Mouse (Mus musculus) thymus, postnatal 0 days (tissue): ENCODE results near the gene Sumf2. TPM values are rescaled to one million over a fixed set of nuclear protein-coding genes. Genes with fewer than 3 reads are reported as not detected.

Experiments
- DNase-seq: peaks from one replicate; pipeline ENCODE4 v3.0.0-alpha.2; 2015; ENCODE audit warnings: low spot score
- polyA plus RNA-seq: library from polyadenylated mRNA; unstranded; fragments of >200 nt; fragmentation: Nextera tagmentation; extraction: Ambion mirVana; gene quantifications from 2 replicates; pipeline ENCODE4 v1.2.1, GENCODE M21; 2015

The Sumf2 gene
- polyA plus RNA-seq, 1 experiment from 2014 or later: 30.1 TPM

- no peak for DNase-seq
Measured at GRCm38 (mm10) chr5:129907775-129908174, 61.0 kb downstream of the Sumf2 start.

GRCm38 (mm10) chr5:129908242-129908965, 61.6 kb downstream of the Sumf2 start, which contains the start of gene Nupr1l:
Nupr1l (plus strand) TSS chr5:129908540.
- DNase-seq: peak; percentile 71

- no peak for DNase-seq
Measured at GRCm38 (mm10) chr5:129909147-129909546, 62.4 kb downstream of the Sumf2 start.

- DNase-seq: no peak
Measured at GRCm38 (mm10) chr5:129909591-129909990, 62.8 kb downstream of the Sumf2 start.

Other genes starting within 250 kb of the Sumf2 start
- gene Zfp11, start 176.9 kb upstream of the Sumf2 start, polyA plus RNA-seq: 1.8 and 2.3 TPM in 2 replicates
- gene Sept14, start 138.5 kb upstream of the Sumf2 start, polyA plus RNA-seq: not detected in 2 replicates
- 200 and 203 TPM in 2 replicates for gene Mrps17, start 131.5 kb upstream of the Sumf2 start, polyA plus RNA-seq
- 77.2 and 91.7 TPM in 2 replicates for gene Nipsnap2, start 121.9 kb upstream of the Sumf2 start, polyA plus RNA-seq
- gene Psph, start 59.5 kb upstream of the Sumf2 start, polyA plus RNA-seq: 83.5 and 85.9 TPM in 2 replicates
- 906 and 1,002 TPM in 2 replicates for gene Chchd2, start 40.5 kb downstream of the Sumf2 start, polyA plus RNA-seq
- gene Zbed5, start 48.7 kb downstream of the Sumf2 start, polyA plus RNA-seq: 1.9 and 2.6 TPM in 2 replicates
- gene Phkg1, start 51.6 kb downstream of the Sumf2 start, polyA plus RNA-seq: 0.08 and 0.14 TPM in 2 replicates
- gene Nupr1l, start 61.6 kb downstream of the Sumf2 start, polyA plus RNA-seq: 2.2 TPM in 2 replicates
- gene Vkorc1l1, start 95.0 kb downstream of the Sumf2 start, polyA plus RNA-seq: 14.0 and 19.2 TPM in 2 replicates
- gene Gusb, start 156.1 kb downstream of the Sumf2 start, polyA plus RNA-seq: 59.3 and 61.2 TPM in 2 replicates
- 32.2 and 37.8 TPM in 2 replicates for gene Asl, start 182.3 kb downstream of the Sumf2 start, polyA plus RNA-seq
- gene Crcp, start 182.3 kb downstream of the Sumf2 start, polyA plus RNA-seq: 49.7 and 50.4 TPM in 2 replicates
- gene Tpst1, start 226.3 kb downstream of the Sumf2 start, polyA plus RNA-seq: 25.7 and 27.0 TPM in 2 replicates